Mouse (Mus musculus) kidney, postnatal 14 days (tissue): ENCODE measurements around the gene Kif13a.

Experiments used
- DNase-seq: peaks from one replicate; pipeline ENCODE4 v3.0.0; 2022; ENCODE audit warnings: mixed read lengths

The Kif13a gene

DNA sequence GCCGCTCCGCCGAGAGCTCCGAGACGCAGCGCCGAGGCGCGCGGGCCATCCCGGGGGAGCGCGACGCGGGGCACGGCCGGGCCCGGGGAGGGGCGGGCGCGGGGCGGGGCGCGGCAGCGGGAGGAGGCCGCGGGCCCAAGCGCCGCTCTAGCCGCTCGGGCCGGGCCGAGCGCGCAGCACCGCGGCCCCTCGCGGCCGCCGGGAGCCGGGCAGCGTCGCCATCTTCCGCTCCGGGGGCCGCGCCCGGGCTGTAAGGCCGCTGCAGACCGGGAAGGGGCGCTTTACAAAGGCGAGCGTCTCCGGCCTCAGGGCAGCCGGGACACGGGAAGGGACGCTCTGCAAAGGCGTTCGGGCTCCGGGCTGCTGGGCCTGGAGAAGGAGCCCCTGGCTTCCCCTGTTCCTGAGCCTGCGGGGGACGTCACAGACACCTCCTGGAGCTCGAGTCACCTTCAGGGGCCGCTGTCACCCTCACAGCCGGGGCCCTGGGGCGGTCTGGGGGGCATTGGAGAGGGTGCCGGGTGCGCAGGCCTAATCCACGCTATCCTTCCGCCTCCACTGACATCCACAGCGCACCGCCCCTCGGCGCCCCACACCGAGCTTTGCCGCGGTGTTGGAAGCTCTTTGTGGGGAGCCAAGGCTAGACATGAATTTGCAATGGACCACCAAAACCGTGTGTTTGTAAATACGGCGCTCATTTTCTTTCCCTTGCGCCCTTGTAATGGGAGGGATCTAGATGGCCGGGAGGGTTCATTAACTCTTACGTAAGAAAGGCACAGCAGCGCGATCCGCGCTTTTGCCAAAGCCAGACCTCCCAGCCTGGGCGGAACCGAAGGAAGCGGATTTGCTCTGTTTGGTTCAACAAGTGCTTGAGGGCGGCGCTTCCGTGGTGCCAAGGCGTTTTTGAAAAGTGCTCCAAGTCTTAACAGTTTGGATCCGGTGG lies at the start of gene Kif13a:
Gene Kif13a, minus strand, starts transcription at position 149 of the 940 bp plus-strand sequence.
- DNase-seq: peak; percentile 94

GRCm38 (mm10) chr13:46976532-46976931 lies 46.9 kb upstream of the Kif13a start:
- no peak for DNase-seq

DNA sequence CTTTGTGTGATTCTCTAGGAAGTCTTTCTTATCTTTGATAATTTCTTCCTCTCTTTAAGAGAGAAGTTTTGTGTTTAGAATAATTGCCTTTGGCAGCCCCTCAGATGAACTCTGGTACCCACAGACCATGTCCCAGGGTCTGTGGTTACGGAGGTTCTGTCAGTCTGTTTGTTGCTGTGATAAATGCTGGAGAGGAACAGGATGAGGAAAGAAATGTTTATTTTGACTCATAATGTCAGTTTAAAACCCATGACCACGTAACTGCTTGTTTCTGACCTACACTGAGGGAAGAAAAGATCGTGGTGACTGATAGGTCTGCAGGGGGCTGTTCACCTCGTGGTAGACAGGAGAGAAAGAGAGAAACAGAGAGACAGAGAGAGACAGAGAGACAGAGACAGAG lies 46.3 kb upstream of the Kif13a start:
- no peak for DNase-seq

- no peak for DNase-seq
Measured at GRCm38 (mm10) chr13:46975031-46975551, 45.4 kb upstream of the Kif13a start.

GRCm38 (mm10) chr13:46970286-46970945 lies 40.7 kb upstream of the Kif13a start:
- DNase-seq: peak; percentile 12

DNA sequence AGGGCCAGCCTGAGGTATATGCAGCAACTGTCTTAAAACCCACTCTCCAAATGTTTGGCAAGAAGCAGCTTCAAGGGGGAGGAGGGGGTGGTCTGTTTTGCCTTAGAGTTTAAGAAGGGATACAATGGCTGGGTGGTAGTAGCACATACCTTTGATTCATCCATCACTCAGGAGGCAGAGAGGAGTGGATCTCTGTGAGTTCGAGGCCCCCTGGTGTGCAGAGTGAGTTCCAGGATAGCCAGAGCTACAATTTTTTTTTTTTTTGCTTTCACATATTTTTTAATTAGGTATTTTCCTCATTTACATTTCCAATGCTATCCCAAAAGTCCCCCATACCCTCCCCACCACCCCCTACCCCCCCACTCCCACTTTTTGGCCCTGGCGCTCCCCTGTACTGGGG lies 39.0 kb upstream of the Kif13a start:
- DNase-seq: no peak

GRCm38 (mm10) chr13:46967308-46967707 lies 37.6 kb upstream of the Kif13a start:
- DNase-seq: no peak

GRCm38 (mm10) chr13:46960878-46961474 lies 31.3 kb upstream of the Kif13a start:
- DNase-seq: no peak

GRCm38 (mm10) chr13:46959139-46959538 lies 29.5 kb upstream of the Kif13a start:
- no peak for DNase-seq

GRCm38 (mm10) chr13:46951212-46951611 lies 21.5 kb upstream of the Kif13a start:
- no peak for DNase-seq

GRCm38 (mm10) chr13:46949741-46950140 lies 20.1 kb upstream of the Kif13a start:
- DNase-seq: no peak

DNA sequence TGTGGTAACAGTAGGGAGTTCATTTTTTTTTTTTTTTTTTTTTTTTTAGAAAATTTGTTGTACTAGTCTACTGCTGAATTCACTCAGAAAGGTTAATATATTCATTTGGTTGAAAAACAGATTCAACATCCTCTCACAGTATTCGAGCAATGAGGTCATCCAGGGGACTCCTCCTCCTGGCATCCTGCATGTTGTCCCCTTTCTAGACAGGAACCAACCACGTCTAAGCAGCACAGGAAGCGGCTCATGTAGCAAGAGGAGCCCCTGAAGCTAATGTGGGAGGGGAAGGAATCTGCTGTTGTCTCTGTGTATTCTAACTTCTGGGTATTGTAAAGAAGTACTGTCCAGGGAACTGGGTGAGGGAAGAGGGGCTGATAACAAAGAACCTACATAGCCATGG lies 18.4 kb upstream of the Kif13a start:
- no peak for DNase-seq

GRCm38 (mm10) chr13:46946041-46946440 lies 16.4 kb upstream of the Kif13a start:
- no peak for DNase-seq

GRCm38 (mm10) chr13:46945256-46945655 lies 15.6 kb upstream of the Kif13a start:
- DNase-seq: no peak

DNA sequence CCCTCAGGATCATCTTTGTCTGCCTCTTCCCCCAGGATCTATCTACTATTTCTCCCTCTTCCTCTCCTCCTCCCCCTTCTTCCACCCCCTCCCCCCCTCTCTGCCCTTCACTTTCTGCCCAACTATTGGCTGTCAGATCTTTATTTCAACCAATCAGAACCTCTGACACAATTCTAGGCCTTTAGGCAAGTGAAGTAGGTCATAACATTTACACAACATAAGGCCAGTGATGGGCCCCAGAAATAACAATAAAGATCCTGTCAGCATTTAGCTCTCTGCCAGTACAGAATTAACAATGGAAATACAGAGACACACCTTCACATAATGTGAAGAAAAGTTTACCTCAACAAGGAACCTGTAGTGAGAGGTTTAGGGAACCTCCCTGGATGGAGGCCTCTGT lies 13.6 kb upstream of the Kif13a start:
- DNase-seq: no peak

DNA sequence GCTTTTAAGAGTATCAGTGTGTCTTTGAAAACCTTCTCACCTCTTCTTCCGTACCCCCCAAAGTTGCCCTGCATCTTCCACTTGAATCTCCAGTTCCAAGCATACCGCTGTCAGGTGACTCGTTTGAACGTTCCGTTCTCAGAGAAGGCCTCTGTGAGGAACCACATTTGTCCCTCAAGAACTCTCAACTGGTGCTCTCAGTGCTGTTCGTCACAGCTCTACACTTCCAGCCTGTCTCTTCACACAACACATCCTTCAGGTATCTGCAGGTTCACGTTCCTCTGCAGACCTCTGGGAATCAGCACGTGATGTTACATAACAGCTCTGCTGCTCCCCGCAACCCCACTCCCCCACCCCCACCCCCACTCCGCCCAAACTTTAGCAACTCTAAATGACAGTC lies 4.4 kb upstream of the Kif13a start:
- DNase-seq: no peak

GRCm38 (mm10) chr13:46932846-46933245 lies 3.2 kb upstream of the Kif13a start:
- DNase-seq: no peak

DNA sequence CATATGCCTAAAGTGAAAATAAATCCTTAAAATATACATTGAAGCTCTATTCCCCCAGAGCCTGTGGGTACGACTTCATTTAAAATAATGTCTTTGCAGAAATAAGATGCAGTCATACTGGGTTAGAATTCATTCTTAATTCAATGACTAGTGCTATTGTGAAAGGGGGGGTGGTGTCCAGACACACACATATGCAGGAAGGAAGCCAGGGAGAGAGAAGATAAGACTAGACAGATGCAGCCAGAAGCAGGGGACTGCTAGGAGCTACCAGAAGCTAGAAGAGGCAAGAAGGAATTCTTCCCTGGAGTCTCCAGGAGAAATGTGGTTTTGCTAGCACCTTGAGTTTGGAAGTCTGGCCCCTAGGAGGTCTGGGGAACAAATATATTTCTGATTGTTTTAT lies 2.4 kb upstream of the Kif13a start:
- DNase-seq: no peak

- no peak for DNase-seq
Measured at GRCm38 (mm10) chr13:46930659-46931046, 986 bp upstream of the Kif13a start.

- DNase-seq: peak; percentile 62
Measured at GRCm38 (mm10) chr13:46928961-46929691, 541 bp downstream of the Kif13a start.

DNA sequence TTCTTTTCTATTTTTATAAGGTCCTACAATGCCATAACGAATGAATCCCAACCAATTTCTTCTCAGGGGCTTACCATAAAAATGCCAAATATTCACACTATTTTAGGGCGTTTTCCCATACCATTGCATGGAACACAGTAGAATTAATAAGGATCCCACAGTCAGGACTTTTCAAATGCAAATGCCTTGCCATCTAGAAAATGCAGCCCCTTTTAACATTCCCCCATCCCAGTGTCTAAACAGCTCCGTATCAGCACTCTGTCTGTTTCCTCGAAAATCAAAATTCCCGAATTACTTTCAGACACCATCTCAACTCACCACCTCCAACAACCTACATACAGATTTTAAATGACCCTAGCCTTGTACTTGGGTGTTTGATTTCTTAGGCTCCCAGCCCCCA lies 1.3 kb downstream of the Kif13a start:
- no peak for DNase-seq

DNA sequence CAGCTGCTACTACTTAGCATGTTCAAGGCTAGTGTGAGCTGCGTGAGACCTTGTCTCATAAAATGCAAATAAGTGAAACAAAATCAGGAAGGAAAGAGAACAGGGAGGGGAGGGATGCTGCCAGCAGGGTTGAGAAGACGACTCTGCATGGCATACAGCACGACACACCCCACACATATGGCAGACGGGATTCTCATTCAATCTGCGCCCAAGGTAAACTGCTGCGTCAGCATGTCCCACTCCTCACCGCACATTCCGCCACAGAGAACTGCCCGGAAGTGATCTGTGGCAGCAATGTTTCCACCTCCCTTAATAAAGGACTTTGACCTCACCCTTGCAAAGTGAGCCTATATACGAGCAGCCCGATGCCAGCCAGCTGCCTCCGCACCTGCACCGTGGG lies 4.0 kb downstream of the Kif13a start:
- DNase-seq: no peak

DNA sequence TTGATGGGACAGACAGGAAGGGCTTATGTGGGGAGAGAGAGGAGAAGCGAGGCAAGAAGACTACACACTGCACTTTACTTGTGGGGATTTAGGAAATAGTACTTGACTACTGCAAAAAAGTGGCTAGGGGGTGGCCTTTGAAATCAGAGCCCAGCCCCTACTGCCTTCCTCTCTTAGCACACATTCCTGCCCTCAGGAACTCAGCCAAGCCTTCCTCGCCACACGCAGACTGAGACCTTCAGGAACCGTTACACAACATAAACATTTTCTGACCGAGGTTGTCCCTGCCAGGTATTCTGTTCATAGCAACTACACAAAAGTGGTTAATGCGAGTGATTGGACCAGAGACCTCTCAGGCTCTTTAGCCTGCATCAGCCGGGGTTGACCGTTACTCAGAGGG lies 8.1 kb downstream of the Kif13a start:
- DNase-seq: no peak
